Mouse (Mus musculus) activated CD4-positive, CD25-positive, alpha-beta regulatory T cell, adult 4 months (primary cell): ENCODE data around the gene Zbtb2. TPM values are rescaled to one million over a fixed set of nuclear protein-coding genes. Genes with fewer than 3 reads are reported as not detected.
"Not testable (repeated sequence)": the region's sequence is repeated elsewhere in the genome, so short reads cannot be mapped to it uniquely, and the experiment has no call there.

Experiments used
- ATAC-seq: one replicate; pipeline ENCODE4 v1.8.0; 2017
- polyA plus RNA-seq, 2 experiments: library from polyadenylated mRNA; unstranded; fragments of 100-300 nt; shearing (Covaris generic); gene quantifications; one replicate each; pipeline ENCODE4 v1.2.1; 2017

Zbtb2 gene
- 10 to 100 TPM in 1 of 2 experiments, 1 to 10 TPM in 1; 9.9 to 11.3 TPM for polyA plus RNA-seq

DNA sequence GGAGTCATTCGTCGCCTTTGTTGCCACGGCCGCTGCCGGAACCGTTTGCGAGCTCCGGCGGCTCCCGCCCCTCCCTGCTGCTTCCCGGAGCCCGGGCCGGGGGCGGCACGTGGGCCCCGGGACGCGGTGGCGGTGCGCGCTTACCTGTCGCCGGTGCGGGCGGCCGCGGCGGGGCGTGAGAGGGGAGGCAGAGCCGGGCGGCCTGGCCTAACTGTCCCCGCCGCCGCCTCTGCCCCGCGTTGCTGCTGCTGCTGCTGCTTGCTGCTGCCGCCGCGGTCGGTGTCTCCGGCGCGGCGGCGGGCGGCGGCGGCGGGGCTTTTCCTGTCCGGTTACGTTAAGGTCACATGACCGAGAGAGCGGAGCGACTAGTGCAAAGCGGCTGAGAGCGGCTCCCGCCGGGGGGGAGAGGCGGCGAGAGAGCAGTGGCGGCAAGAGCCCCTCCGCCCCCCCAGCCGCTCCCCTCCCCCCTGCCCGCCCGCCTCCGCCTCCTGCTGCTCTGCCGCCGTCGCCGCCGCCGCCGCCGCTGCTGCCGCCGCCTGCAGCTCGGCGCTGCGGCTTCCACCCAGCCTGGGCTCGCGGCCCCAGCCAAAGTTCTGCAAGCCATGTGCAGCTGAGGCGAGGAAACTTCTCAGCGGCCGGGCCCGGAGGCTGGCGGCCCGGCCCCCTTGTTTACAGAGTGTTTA lies at the start of gene Zbtb2:
Gene Zbtb2 (minus strand): TSS at position 408 of the 683 bp plus-strand sequence.
- ATAC-seq = peak; percentile 8

DNA sequence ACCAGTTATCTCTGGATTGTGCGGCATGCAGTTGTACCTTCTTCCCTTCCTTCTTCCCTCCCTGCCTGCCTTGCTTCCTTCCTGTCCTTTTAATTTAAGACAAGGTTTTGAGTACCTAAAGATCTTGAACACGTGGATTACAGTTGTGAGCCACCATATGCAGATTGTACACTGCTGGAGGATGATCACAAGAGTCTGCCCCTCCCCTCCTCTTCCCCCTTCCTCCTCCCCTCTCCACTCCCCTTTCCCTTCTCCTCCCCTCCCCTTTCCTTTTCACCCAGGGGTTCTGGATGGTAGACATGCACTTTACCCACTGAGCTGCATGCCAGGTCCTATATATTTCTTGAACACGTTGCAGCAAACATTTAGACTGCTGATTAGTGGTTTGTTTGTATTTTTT lies 47.5 kb upstream of the Zbtb2 start:
- no peak for ATAC-seq

DNA sequence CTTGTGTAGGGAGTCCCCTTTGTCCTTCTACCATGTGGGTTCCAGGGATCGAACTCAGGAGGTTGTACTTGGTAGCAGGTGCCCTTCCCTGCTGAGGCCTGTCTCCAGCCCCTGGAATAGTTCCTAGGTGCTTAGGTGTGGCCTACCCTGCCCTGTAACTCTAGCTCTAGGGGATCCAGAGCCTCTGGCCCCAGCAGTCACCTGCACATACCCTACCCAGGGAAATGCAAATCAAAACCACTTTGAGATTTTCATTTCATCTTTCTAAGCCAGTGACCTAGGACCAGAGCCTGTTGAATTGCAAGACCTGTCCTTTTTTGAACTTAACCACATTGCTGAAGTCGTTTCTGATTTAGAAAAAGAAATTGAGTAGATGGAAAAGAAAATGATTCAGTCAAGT lies 46.0 kb upstream of the Zbtb2 start:
- ATAC-seq = not testable (repeated sequence)

DNA sequence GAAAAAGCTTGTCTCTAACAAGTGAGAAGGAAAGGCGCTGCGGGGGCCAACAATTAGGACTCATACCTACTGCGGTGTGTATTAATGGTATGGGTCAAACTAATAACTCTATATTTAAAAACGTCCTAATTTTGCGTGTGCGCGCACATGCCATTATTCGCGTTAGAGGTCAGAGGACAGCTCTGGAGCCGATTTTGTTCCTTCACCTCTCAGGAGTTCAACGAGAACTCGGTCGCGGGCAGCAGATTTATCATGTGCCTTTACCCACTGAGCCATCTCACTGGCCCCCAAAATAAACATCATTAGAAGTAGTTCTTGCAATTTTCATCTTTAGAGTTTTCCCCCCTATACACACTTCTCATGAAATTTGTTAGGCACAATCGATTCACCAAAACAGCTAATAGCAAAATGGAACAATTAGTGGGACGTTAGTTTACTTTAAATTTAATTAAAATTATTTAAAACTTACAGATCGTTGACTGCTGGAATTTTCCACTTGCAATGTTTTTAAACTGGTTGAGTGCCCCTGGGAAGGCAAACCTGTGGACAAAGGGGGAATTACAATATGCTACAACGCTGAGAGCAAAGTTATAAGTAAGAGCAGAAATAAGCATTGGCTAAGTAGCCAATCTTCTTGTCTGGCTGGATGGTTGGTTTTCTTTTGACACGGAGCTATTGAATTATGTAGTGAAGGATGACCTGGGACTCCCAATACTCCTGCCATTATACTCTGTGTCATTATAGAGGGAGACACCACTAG lies 45.3 kb upstream of the Zbtb2 start:
- no peak for ATAC-seq

DNA sequence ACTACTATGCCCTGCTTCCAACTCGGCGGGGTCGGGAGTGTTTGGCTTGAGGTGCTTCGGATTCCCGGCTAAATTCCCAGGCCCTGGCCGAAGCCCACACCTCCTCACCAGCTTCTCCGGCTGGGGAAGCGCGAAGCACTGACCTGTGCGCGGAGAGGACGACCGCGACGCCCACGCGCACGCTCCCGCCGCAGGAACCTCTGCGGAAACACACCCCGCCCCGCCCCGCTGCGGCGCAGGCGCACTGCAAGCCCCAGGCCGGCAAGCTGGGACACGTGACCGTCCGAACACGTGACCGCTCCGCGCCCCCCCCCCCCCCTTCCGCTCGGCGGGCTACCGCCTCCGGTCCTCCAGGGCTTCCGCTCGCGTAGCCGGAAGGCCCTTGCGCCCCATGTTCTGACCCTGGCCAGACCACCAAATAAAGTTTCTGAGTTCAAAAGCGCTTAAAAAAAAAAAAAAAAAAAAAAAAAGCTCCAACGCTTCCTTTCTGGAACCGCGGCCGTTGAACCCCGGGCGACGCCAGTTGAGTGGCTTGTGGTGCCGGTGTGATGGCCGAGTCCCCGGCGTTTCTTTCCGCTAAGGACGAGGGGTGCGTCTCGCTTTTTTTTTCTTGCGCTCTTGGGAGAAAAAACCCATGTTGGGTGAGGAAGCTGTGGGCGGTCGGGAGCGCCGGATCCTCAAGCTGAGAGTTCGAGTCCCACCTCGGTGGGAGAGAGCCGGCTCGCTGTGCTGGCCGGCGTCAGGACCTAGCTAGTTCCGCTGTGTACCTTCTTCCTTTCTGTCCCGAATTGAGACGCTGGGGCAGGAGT lies 44.4 kb upstream of the Zbtb2 start, which contains the start of the genes Rmnd1 and Armt1:
Gene Rmnd1 (minus strand): TSS at position 266 of the 809 bp plus-strand sequence.
Gene Armt1 (plus strand): TSS at position 345 of the 809 bp plus-strand sequence.
- peak; percentile 85 for ATAC-seq

DNA sequence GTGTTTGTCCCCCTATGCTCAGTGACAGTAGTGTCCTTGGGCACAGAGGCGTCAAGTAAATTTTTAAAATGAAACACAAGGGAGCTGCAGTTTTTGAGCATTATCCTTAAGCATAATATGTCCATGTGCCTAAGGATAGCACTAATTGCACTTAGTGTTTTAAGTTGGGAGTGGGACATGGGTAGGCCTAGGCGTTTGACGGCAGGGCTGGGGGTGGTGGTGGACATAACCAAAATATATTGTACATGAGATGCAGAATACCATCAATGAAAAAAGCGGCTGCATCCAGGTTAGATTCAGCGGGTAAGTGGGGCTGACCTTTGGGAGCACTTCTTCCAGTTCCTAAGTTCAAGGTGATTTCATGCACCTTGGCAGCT lies 43.8 kb upstream of the Zbtb2 start:
- no peak for ATAC-seq

DNA sequence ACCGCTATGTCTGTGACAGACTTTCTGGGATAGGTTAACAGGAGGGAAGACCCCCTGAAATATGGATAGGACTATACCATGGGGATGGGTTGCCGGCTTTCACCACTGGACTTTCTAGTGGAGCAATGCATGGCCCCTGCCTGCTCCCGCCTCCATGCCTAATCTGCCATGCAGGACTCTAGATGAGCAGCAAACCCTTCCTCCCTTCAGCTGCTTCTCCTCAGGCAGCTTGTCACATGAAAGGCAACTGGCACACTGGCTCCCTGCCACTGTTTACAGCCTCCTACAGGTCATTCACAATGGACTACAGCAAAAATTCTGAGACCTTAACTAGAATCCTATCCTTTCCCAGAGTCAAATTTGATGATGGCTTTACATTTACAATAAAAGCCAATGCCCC lies 42.9 kb upstream of the Zbtb2 start:
- ATAC-seq = no peak

DNA sequence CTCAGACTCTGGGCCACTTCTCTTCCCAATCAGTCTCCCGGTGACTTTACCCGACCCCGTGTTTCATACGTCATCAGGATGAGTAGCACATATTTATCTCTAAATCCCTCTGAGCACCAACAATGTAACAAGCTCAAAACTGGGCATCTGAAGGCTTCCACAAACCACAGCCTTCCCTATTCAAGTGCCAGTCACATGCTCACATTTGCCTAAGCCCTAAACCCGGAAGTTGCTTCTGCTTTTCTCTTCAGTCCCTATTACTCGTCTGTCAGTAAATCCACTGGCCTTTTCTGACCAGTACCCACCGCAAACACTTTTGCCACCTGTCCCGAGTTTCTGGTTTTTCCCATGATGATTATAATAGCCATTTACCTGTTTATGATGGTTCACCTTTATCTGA lies 42.5 kb upstream of the Zbtb2 start:
- ATAC-seq = no peak

DNA sequence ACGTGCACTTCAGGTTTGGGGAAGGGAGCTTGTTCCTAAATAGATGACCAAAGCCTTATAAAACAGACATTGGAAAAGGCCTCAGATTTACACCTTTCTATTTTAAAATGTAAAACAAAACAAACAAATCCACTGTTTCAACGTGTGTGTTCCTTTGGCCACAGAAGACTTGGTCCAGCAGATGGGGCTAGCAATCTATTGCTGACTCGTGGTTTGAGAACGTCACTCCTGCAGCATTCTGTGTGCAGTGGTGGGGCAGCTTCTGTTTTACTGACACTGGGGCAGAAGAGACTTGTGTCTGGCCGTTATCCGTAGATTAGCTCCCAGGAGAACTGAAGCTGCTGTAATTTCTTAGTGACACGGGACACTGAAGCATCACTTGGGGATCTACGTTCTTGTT lies 37.3 kb upstream of the Zbtb2 start:
- ATAC-seq = no peak

DNA sequence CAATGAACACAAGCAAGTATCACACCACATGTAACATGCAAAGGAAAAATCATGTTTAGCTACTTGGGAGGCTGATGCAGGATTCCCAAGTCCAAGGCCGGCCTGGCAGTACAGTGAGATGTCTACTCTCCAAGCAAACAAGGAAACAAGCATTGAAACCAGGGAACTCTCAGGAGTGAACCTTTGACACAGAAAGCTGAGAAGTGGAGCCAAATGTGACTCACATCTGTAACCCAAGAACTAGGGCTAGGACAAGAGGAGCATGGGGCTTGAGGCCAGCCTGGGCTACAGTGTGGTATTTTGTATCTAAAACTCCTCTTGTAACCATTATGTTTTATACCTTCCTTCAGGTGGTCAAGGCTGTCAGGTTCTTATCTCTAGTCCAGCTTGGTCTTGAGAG lies 19.3 kb upstream of the Zbtb2 start:
- ATAC-seq = no peak

DNA sequence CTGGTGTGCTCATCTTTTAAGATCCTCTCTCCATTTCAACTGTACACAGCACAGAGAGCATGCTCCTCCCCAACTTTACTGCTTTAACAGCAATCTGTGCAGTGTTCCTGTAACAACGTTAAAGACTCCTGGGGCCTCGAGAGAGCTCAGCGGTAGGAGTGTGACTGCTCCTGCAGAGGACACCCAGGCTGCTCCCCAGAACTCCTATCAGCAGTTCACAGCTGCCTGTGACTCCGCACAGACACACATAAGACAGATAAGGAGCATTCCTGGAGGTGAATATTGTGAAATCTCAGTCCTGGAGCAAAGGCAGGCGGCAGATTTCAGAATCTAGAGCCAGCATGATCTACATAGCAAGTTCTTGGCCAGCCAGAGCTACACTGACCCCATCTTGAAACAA lies 17.6 kb upstream of the Zbtb2 start:
- no peak for ATAC-seq

DNA sequence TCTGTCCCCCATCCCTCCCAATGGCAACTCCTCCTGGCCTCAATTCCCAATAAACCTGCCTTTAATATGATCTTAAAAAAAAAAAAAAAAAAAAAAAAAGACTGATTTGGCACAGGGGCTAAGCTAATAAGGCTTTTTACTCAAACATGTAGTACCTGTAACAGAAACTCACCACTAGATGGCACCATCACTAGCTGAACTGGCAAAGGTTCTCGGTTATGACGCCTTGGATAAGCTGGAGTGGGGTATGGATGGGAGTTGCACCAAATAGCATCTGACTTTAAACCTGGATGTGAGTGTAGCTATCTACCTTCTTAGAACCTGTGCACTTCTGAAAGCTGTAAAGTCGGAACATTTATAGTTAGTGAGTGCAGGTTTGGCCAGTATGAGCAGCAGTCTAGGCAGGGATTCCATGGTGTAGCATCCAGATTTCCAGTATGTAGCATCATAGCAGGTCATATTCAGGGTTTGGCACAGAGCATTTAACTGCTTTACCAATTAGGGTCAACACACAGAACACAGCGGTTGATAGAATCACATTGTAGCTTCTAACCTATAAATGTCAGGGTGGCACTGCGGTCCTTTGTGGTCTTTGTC lies 17.1 kb upstream of the Zbtb2 start:
- peak; percentile 60 for ATAC-seq

DNA sequence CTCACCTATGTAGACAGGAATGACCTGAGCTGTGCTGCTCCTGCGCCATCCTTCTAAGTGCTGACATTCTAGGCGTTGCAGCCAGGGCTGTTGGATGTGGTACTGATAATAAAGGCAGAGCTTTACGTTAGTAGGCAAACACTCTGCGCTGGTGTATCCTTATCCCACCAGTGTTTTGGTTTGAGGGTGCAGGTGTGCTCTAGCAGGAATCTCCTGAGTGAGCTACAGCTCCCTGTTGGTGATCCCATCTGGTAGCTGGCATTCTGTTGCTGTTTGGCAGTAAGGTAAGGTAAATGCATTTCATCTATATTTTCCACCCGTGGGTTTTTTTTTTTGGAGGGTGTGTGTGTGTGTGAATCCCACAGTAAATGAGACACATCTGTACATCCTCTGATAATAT lies 10.2 kb upstream of the Zbtb2 start:
- no peak for ATAC-seq

DNA sequence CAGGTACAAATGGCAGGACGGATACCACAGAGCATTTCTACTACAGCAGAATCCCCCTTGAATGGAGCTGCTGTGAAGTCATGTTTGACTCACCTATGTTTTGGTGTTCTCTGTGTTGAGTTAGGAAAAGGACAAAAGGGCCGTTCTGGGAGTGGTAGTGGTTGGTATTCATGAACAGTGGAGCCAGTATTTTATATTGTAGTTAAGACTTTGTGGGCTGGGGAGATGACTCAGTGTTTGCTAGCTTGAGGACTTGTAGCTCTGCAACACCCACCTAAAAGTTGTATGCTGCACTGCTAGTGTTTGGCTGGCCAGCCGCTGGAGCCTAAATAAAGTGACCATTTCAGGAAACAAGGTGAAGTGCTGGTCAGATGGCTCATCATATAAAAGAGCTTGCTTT lies 7.4 kb upstream of the Zbtb2 start:
- no peak for ATAC-seq

DNA sequence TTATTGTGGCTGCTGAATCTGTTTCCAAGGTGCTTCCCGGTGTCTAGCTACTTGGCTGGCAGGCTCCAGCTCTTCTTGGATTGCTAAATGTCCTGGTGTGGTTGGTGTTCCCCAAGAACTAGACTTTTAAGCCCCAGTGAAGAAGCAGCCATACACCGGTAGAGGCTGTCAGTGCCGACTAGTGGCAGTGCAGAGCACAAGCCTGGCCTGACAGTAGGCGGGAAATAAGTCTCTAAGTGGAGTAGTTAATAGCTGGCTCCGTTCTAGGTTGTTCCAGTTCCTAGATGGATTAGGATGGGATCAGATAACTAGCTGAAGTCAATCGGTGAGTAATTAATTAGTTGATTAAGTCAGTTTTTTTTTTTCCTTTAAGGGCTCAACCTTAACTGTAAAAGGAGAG lies 3.9 kb upstream of the Zbtb2 start:
- peak; percentile 24 for ATAC-seq

DNA sequence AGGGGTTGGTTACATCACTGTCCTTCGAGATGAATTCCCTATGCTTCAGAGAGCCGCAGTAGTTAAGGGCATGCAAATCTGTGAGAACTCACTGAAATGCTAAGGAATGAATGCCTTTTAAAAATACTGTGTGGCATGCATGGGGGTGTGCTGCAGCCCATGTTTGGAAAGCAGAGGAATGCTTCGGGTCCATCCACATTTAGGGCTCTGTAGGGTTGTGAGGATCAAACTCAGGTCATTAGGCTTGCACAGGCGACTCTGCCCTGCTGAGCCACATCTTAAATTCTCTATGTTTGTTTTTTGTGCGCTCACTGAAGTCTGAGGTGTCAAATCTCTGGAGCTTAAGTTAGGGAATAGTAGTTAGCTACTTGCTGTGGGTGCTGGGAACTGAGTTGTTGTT lies 3.2 kb upstream of the Zbtb2 start:
- ATAC-seq = no peak

DNA sequence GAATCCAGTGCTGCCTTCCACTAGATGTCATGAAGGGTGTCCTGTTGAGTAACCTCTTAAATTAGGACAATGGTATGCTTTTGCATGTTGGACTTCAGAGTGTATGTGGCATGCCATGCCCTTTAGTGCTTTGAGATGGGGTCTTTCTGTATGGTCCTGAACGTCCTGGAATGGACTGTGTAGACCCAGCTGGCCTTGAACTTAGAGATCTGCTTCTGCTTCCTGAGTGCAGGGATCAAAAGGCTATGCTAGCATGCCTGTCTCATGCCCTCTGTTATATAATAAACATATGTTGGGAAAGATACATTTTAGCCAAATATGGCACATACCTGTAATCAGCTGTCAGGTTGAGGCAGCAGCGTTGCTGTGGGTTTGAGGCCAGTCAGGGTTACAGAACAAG lies 2.6 kb upstream of the Zbtb2 start:
- no peak for ATAC-seq

DNA sequence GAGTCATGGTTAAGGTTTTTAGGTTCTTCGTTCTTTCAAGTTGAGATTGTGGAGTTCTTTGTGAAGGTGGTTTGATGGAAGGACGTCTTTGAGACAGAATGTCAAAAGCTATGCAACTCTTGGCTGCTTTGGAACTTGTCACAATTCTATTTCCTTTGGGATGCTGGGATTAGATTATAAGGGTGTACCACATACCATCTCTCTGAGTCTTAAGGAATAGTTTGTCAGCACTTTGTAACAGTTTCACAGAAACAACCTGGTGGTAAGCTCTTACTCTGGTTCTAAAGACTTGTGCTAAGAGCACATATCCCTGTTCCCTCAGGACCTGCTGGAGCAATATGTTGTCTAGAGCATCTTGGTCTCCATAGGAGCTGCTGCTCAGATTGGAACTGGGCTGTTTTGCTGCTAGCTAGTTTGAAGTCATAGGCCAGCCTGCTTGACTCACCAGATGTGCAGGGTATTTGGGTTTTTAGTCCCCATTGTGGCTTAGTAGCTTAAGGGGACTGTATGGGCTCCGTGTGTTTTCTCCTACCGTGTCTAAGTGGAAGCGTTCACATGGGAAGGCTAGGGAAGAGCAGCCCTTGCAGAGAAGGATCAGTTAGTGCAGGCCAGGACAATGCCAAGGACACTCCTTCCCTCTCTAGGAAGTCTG lies 1.7 kb upstream of the Zbtb2 start:
- ATAC-seq = no peak

DNA sequence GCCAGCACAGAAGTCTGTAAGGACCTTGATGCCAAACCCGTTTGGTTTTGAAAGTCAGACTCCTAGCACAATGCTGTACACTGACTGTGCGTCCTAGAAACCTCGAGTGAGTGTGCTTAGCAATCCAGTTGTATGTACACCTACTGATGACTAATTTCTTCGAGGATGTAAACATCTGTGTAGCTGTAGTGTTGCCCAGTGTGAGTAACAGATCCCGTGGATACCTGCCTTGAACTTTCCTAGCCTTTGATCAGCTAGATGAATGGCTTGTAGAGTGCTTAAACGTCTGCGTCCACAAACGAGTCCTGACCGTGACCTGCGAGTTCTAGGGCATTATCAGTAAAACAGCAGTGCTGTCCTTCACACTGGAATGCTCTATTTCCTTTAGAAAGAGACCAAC lies 1.1 kb upstream of the Zbtb2 start:
- ATAC-seq = no peak

DNA sequence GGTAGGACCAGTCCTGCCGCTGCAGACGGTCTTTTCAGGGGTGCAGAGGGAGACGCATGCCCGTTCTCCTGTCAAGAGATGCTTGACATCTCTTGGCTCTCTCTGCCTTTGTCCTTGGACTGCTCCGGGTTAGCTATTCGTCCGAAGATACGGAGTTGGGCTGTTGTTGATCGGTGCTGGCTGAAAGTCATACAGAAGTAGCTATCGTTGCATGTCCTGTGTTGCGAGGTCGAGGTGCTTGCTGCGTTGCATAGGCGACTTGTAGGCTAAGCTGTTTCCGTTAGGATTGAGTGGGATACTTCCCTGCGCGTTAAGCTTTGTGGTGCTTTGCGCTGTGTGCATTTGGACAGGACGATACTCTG lies 457 bp upstream of the Zbtb2 start:
- ATAC-seq = peak; percentile 2

DNA sequence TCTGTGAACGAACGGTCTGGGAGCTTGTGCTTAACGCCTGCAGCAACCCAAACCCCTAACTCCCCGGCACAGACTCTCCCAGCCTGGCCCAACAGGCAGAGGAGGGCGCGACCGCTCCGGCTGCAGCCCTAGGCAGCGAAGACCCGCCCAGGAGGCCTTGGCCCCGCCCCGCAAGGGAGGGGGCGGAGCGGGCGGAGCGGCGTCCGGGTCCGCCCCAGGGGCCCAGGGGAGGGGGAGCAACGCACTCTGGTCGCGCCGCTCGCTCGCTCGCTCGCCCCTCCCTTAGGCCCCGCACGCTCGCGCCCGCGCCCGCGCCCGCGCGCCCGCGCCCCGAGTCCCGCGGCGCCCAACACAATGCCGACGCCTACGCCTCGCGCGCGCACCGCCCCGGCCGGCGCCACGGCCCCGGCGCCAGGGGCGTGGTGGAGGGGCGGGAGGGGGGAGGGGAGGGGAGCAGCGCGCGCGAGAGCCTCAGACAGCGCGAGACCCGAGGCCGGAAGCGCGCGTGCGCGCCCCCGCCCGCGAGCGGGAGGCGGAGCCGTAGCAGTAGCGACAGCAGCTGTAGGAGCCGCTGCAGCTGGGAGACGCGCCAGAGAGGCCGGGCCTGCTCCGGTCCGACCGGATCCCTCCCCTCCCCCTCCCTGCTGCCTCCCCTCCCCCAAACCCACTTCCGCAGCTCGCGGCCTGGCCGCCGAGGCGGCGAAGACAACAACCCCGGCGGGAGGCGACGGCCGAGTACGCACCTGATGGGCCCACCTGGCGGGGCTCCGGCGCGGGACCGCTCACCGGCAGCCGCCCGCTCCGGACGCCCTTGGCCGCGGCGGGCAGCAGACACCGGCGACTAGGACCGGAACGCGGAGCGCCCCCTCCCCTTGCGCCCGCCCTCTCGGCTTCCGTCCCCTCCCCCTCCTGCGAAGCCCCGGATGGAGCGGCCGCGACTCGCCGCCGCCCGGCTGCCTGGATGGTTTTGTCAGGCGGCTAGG lies 1.0 kb downstream of the Zbtb2 start:
- ATAC-seq = peak; percentile 74
